Mouse (Mus musculus) adrenal gland, postnatal 10 days (tissue): ENCODE results near the gene Gpcpd1. TPM values are rescaled to one million over a fixed set of nuclear protein-coding genes. Genes with fewer than 3 reads are reported as not detected.

Source experiments
- DNase-seq: peaks from one replicate; pipeline ENCODE4 v3.0.0; 2021; ENCODE audit warnings: mixed read lengths
- total RNA-seq, 2 experiments: library from RNA; stranded (reverse); gene quantifications; 2 replicates each; pipeline ENCODE4 v1.2.3; 2021

The Gpcpd1 gene
- total RNA-seq, 2 experiments from 2014 or later: 32.5 to 46.9 TPM

GRCm38 (mm10) chr2:132586006-132586405, 1.5 kb downstream of the Gpcpd1 start:
- no peak for DNase-seq

GRCm38 (mm10) chr2:132584191-132584590, 3.3 kb downstream of the Gpcpd1 start:
- DNase-seq: peak; percentile 47

- DNase-seq: no peak
Observed at GRCm38 (mm10) chr2:132583126-132583525, 4.4 kb downstream of the Gpcpd1 start.

- peak; percentile 91 for DNase-seq
Observed at GRCm38 (mm10) chr2:132582227-132582626, 5.3 kb downstream of the Gpcpd1 start.

GRCm38 (mm10) chr2:132579689-132580088, 7.8 kb downstream of the Gpcpd1 start:
- DNase-seq: no peak

- DNase-seq: no peak
Observed at GRCm38 (mm10) chr2:132578711-132579110, 8.8 kb downstream of the Gpcpd1 start.

GRCm38 (mm10) chr2:132578059-132578458, 9.5 kb downstream of the Gpcpd1 start:
- DNase-seq: peak; percentile 99

GRCm38 (mm10) chr2:132577431-132577981, 10.0 kb downstream of the Gpcpd1 start:
- DNase-seq: peak; percentile 71

- no peak for DNase-seq
Observed at GRCm38 (mm10) chr2:132576522-132577135, 10.9 kb downstream of the Gpcpd1 start.

GRCm38 (mm10) chr2:132575759-132576439, 11.6 kb downstream of the Gpcpd1 start:
- DNase-seq: peak; percentile 76

- DNase-seq: no peak
Observed at GRCm38 (mm10) chr2:132575256-132575655, 12.3 kb downstream of the Gpcpd1 start.

- DNase-seq: no peak
Observed at GRCm38 (mm10) chr2:132573280-132573679, 14.2 kb downstream of the Gpcpd1 start.

GRCm38 (mm10) chr2:132572651-132573050, 14.9 kb downstream of the Gpcpd1 start:
- DNase-seq: no peak

- no peak for DNase-seq
Observed at GRCm38 (mm10) chr2:132571301-132571700, 16.2 kb downstream of the Gpcpd1 start.

GRCm38 (mm10) chr2:132570869-132571268, 16.7 kb downstream of the Gpcpd1 start:
- DNase-seq: no peak

GRCm38 (mm10) chr2:132569686-132570085, 17.8 kb downstream of the Gpcpd1 start:
- DNase-seq: no peak

GRCm38 (mm10) chr2:132567414-132567813, 20.1 kb downstream of the Gpcpd1 start:
- DNase-seq: no peak

- DNase-seq: no peak
Observed at GRCm38 (mm10) chr2:132561860-132562259, 25.7 kb downstream of the Gpcpd1 start.

GRCm38 (mm10) chr2:132527864-132528263, 59.7 kb downstream of the Gpcpd1 start:
- DNase-seq: no peak

GRCm38 (mm10) chr2:132526894-132527532, 60.5 kb downstream of the Gpcpd1 start:
- peak; percentile 19 for DNase-seq

- no peak for DNase-seq
Observed at GRCm38 (mm10) chr2:132526110-132526509, 61.4 kb downstream of the Gpcpd1 start.

GRCm38 (mm10) chr2:132518021-132518901, 69.3 kb downstream of the Gpcpd1 start:
- DNase-seq: no peak
